Mouse (Mus musculus) brain, embryonic 14.5 days (tissue): ENCODE measurements around the gene Kmt2b.

ENCODE experiments used
- CTCF ChIP-seq: fragments of 200-500 bp; IDR thresholded peaks from 2 replicates; pipeline ENCODE4 v1.5.1; 2012; ENCODE audit warnings: inconsistent platforms, mild to moderate bottlenecking, moderate library complexity, borderline replicate concordance; ENCODE audit not compliant: insufficient read depth, insufficient read length; ENCODE audit errors: extremely low read depth
- POLR2A ChIP-seq: fragments of 200-500 bp; IDR thresholded peaks from 2 replicates; pipeline ENCODE4 v1.6.1; 2012; ENCODE audit warnings: mild to moderate bottlenecking, inconsistent platforms, borderline replicate concordance; ENCODE audit not compliant: poor library complexity, insufficient read depth, insufficient read length, severe bottlenecking; ENCODE audit errors: extremely low read depth

DNA sequence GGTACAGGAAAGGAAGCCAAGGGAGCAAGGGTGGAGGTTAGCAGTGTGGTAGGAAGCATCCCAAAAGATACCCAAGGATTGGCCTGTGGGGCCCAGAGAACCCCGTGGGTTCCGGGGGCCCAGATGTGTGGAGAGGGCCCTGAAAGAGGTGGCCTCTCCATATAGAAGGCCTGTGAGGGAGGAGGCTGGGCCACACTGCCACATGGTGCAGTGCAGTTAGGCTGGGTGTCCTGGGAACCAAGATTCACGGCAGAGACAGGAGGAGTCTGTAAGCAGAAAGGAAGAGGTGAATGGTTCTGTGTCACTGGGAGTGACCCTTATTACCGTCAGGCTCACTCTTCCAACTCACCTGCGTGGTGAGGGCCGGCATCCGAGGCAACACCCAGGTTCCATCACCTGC is 48.0 kb downstream of the Kmt2b start:
- TF ChIP-seq CTCF (no peak), POLR2A (no peak)
